Mouse (Mus musculus): ENCODE data around the gene 1700017D01Rik.

The 1700017D01Rik gene

GRCm38 (mm10) chr19:11048009-11048408 lies 82.7 kb downstream of the 1700017D01Rik start:
- DNase-seq (ENCODE audit: low spot score in 2 of 2): no peak
